Mouse (Mus musculus): Measurements from ENCODE around the gene Tes. TPM values are rescaled to one million over a fixed set of nuclear protein-coding genes. Genes with fewer than 3 reads are reported as not detected.

The Tes gene
- polyA plus RNA-seq, 1 experiment from 2014 or later, result 4.0 TPM

- no peak for ATAC-seq (ENCODE audit: low read depth)
- Histone ChIP-seq H3K4me2 (ENCODE audit: low read depth, low read length) (no peak overlapping the region), H3K27ac (ENCODE audit: low read length) (no peak overlapping the region)
Measured at GRCm38 (mm10) chr6:17112990-17113389, 48.0 kb downstream of the Tes start.

DNA sequence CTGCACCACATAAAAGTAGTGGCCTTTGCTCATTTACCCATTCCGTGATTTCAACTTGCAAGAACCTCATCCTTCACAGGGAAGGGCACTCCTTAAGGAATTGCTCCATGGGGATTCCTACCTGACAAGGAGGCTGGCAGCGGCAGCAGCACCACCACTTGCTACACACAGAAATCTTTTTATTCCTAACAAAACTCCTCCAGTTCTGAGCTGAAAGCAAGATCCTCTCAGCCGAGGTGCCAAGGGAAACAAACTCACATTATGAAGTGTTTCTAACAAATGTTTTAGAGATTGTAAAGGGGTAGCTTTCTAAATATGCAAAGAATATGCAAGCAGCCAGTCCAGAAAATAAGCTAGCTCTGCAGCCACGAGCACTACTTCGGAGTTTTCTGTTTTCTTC lies 49.6 kb downstream of the Tes start:
- H3K27me3 ChIP-seq (ENCODE audit: control insufficient read depth, insufficient read depth, low read depth, low read length), result no peaks in the 10 kb centered on the region
- WGBS (ENCODE audit: insufficient replicate concordance), result 69% methylated on average over 5 of the region's 5 CpGs
- H3K36me3 ChIP-seq (ENCODE audit: control insufficient read depth, insufficient read depth), result no peaks in the 10 kb centered on the region
- H3K9me3 ChIP-seq (replicated peaks; ENCODE audit: control insufficient read depth, low read length), result no peaks in the 10 kb centered on the region
- H3K4me1 ChIP-seq (ENCODE audit: control insufficient read depth, low read depth, low read length), result no peaks in the 10 kb centered on the region
- no peak overlapping the region for H3K4me2 ChIP-seq (ENCODE audit: low read depth, low read length)
- H3K4me3 ChIP-seq (ENCODE audit: low read depth, low read length), result no peak overlapping the region
- no peak overlapping the region for H3K27ac ChIP-seq (ENCODE audit: low read length)
- no peak overlapping the region for H3K9ac ChIP-seq (ENCODE audit: low read depth, low read length)
- ATAC-seq (ENCODE audit: low read depth), result no peak

More at GRCm38 (mm10) chr6:17112990-17113389, 48.0 kb downstream of the Tes start:
- H3K27me3 ChIP-seq (ENCODE audit: control insufficient read depth, insufficient read depth, low read depth, low read length), result no peaks in the 10 kb centered on the region
- 64% methylated on average over 2 of the region's 2 CpGs for WGBS (ENCODE audit: insufficient replicate concordance)
- H3K9me3 ChIP-seq (replicated peaks; ENCODE audit: control insufficient read depth, low read length), result no peaks in the 10 kb centered on the region
- H3K4me1 ChIP-seq (ENCODE audit: control insufficient read depth, low read depth, low read length), result no peaks in the 10 kb centered on the region
- no peaks in the 10 kb centered on the region for H3K36me3 ChIP-seq (ENCODE audit: control insufficient read depth, insufficient read depth)
- no peak overlapping the region for H3K4me3 ChIP-seq (ENCODE audit: low read depth, low read length)
- no peak overlapping the region for H3K9ac ChIP-seq (ENCODE audit: low read depth, low read length)

GRCm38 (mm10) chr6:17115046-17115790 lies 50.3 kb downstream of the Tes start:
- H3K27ac ChIP-seq (ENCODE audit: low read length), result no peak overlapping the region
- H3K27me3 ChIP-seq (ENCODE audit: control insufficient read depth, insufficient read depth, low read depth, low read length), result no peaks in the 10 kb centered on the region
- no peaks in the 10 kb centered on the region for H3K36me3 ChIP-seq (ENCODE audit: control insufficient read depth, insufficient read depth)
- ATAC-seq (ENCODE audit: low read depth), result no peak
- no peak overlapping the region for H3K4me3 ChIP-seq (ENCODE audit: low read depth, low read length)
- H3K4me2 ChIP-seq (ENCODE audit: low read depth, low read length), result no peak overlapping the region
- no peaks in the 10 kb centered on the region for H3K9me3 ChIP-seq (replicated peaks; ENCODE audit: control insufficient read depth, low read length)
- no peak overlapping the region for H3K9ac ChIP-seq (ENCODE audit: low read depth, low read length)
- 48% methylated on average over 2 of the region's 2 CpGs for WGBS (ENCODE audit: insufficient replicate concordance)
- no peaks in the 10 kb centered on the region for H3K4me1 ChIP-seq (ENCODE audit: control insufficient read depth, low read depth, low read length)

GRCm38 (mm10) chr6:17119521-17120232 lies 54.7 kb downstream of the Tes start:
- 65% methylated on average over 7 of the region's 7 CpGs for WGBS (ENCODE audit: insufficient replicate concordance)
- H3K4me3 ChIP-seq (ENCODE audit: low read depth, low read length), result no peak overlapping the region
- no peaks in the 10 kb centered on the region for H3K36me3 ChIP-seq (ENCODE audit: control insufficient read depth, insufficient read depth)
- H3K9ac ChIP-seq (ENCODE audit: low read depth, low read length), result no peak overlapping the region
- no peak overlapping the region for H3K27ac ChIP-seq (ENCODE audit: low read length)
- no peak for ATAC-seq (ENCODE audit: low read depth)
- no peaks in the 10 kb centered on the region for H3K4me1 ChIP-seq (ENCODE audit: control insufficient read depth, low read depth, low read length)
- H3K27me3 ChIP-seq (ENCODE audit: control insufficient read depth, insufficient read depth, low read depth, low read length), result no peaks in the 10 kb centered on the region
- H3K4me2 ChIP-seq (ENCODE audit: low read depth, low read length), result no peak overlapping the region
- H3K9me3 ChIP-seq (replicated peaks; ENCODE audit: control insufficient read depth, low read length), result no peaks in the 10 kb centered on the region

GRCm38 (mm10) chr6:17140021-17140420 lies 75.1 kb downstream of the Tes start:
- no peaks in the 10 kb centered on the region for H3K36me3 ChIP-seq (ENCODE audit: control insufficient read depth, insufficient read depth)
- WGBS (ENCODE audit: insufficient replicate concordance), result 48% methylated on average over 2 of the region's 2 CpGs
- H3K9me3 ChIP-seq (replicated peaks; ENCODE audit: control insufficient read depth, low read length), result no peaks in the 10 kb centered on the region
- no peak overlapping the region for H3K4me3 ChIP-seq (ENCODE audit: low read depth, low read length)
- no peaks in the 10 kb centered on the region for H3K27me3 ChIP-seq (ENCODE audit: control insufficient read depth, insufficient read depth, low read depth, low read length)
- no peak overlapping the region for H3K4me2 ChIP-seq (ENCODE audit: low read depth, low read length)
- H3K4me1 ChIP-seq (ENCODE audit: control insufficient read depth, low read depth, low read length), result no peaks in the 10 kb centered on the region
- no peak overlapping the region for H3K27ac ChIP-seq (ENCODE audit: low read length)
- no peak for ATAC-seq (ENCODE audit: low read depth)
- no peak overlapping the region for H3K9ac ChIP-seq (ENCODE audit: low read depth, low read length)

GRCm38 (mm10) chr6:17142577-17143359 lies 77.8 kb downstream of the Tes start:
- WGBS (ENCODE audit: insufficient replicate concordance), result 46% methylated on average over 4 of the region's 4 CpGs
- Histone ChIP-seq H3K4me3 (ENCODE audit: low read depth, low read length) (no peak overlapping the region), H3K9me3 (replicated peaks; ENCODE audit: control insufficient read depth, low read length) (no peaks in the 10 kb centered on the region), H3K9ac (ENCODE audit: low read depth, low read length) (no peak overlapping the region), H3K27me3 (ENCODE audit: control insufficient read depth, insufficient read depth, low read depth, low read length) (no peaks in the 10 kb centered on the region), H3K4me1 (ENCODE audit: control insufficient read depth, low read depth, low read length) (no peaks in the 10 kb centered on the region), H3K4me2 (ENCODE audit: low read depth, low read length) (no peak overlapping the region), H3K36me3 (ENCODE audit: control insufficient read depth, insufficient read depth) (no peaks in the 10 kb centered on the region), H3K27ac (ENCODE audit: low read length) (no peak overlapping the region)
- ATAC-seq (ENCODE audit: low read depth), result no peak

- H3K4me3 ChIP-seq (ENCODE audit: low read depth, low read length), result no peak overlapping the region
- WGBS (ENCODE audit: insufficient replicate concordance), result 47% methylated on average over 4 of the region's 4 CpGs
- no peak overlapping the region for H3K27ac ChIP-seq (ENCODE audit: low read length)
- H3K9ac ChIP-seq (ENCODE audit: low read depth, low read length), result no peak overlapping the region
- no peak for ATAC-seq (ENCODE audit: low read depth)
- H3K4me2 ChIP-seq (ENCODE audit: low read depth, low read length), result no peak overlapping the region
- H3K4me1 ChIP-seq (ENCODE audit: control insufficient read depth, low read depth, low read length), result no peaks in the 10 kb centered on the region
- no peaks in the 10 kb centered on the region for H3K9me3 ChIP-seq (replicated peaks; ENCODE audit: control insufficient read depth, low read length)
- no peaks in the 10 kb centered on the region for H3K36me3 ChIP-seq (ENCODE audit: control insufficient read depth, insufficient read depth)
- H3K27me3 ChIP-seq (ENCODE audit: control insufficient read depth, insufficient read depth, low read depth, low read length), result no peaks in the 10 kb centered on the region
Measured at GRCm38 (mm10) chr6:17151071-17151715, 86.2 kb downstream of the Tes start.

DNA sequence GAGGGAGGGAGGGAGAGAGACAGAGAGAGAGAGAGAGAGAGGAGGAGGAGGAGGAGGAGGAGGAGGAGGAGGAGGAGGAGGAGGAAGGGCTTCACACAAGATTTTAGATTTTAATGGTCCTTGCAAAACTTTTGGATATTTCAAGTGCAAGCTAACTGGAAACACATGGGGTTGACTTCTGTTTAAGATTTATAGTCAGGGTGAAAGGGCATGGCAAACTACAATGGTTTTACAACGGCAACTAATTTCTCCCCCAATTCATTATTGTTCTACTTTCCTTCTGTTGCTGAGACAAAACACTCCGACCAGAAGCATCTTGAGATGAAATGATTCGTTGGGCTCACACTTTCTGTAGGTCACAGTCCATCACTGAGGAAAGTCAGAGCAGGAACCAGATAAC lies 87.6 kb downstream of the Tes start:
- Histone ChIP-seq H3K27me3 (ENCODE audit: control insufficient read depth, insufficient read depth, low read depth, low read length) (no peaks in the 10 kb centered on the region), H3K9me3 (replicated peaks; ENCODE audit: control insufficient read depth, low read length) (no peaks in the 10 kb centered on the region), H3K9ac (ENCODE audit: low read depth, low read length) (no peak overlapping the region), H3K4me1 (ENCODE audit: control insufficient read depth, low read depth, low read length) (no peaks in the 10 kb centered on the region), H3K36me3 (ENCODE audit: control insufficient read depth, insufficient read depth) (no peaks in the 10 kb centered on the region), H3K4me2 (ENCODE audit: low read depth, low read length) (no peak overlapping the region), H3K27ac (ENCODE audit: low read length) (no peak overlapping the region), H3K4me3 (ENCODE audit: low read depth, low read length) (no peak overlapping the region)
- 32% methylated on average over 3 of the region's 3 CpGs for WGBS (ENCODE audit: insufficient replicate concordance)
- ATAC-seq (ENCODE audit: low read depth), result no peak

Data from liver, embryonic 16.5 days (tissue).